Mouse (Mus musculus) brain, embryonic 14.5 days (tissue): Measurements from ENCODE around the gene Csrp3.

ENCODE experiments used
- CTCF ChIP-seq: fragments of 200-500 bp; IDR thresholded peaks from 2 replicates; pipeline ENCODE4 v1.5.1; 2012; ENCODE audit warnings: inconsistent platforms, mild to moderate bottlenecking, moderate library complexity, borderline replicate concordance; ENCODE audit not compliant: insufficient read depth, insufficient read length; ENCODE audit errors: extremely low read depth
- POLR2A ChIP-seq: fragments of 200-500 bp; IDR thresholded peaks from 2 replicates; pipeline ENCODE4 v1.6.1; 2012; ENCODE audit warnings: mild to moderate bottlenecking, inconsistent platforms, borderline replicate concordance; ENCODE audit not compliant: poor library complexity, insufficient read depth, insufficient read length, severe bottlenecking; ENCODE audit errors: extremely low read depth

DNA sequence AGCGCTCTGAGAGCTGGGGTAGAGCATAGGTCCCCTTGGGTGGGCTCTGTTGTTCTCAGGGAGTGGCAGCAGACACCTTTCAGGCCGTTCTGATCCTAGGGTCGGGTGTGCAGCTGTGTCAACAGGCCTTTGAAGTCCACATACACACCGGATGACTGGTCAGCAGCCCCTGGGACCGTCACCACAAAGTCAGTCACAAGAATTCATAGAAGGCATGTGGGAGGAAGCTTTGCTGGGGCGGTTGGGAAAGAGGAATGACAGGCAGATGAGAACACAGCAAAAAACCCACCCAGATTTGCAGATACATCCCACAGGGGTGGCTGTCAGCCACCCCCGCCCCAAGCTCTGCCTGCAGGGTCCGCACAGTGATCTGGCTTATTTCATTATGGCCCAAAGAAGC lies 40.1 kb upstream of the Csrp3 start:
- TF ChIP-seq CTCF (no peak), POLR2A (no peak)
